Mouse (Mus musculus) spleen, adult 2 months (tissue): ENCODE measurements at regions not wholly inside any gene's neighbourhood (a gene's known extent, or its start where the extent isn't known, plus 50 kb on each side); places are given as distances from the start of the nearest gene placed in this dataset.

Experiments used
- CTCF ChIP-seq: fragments of 200-500 bp; IDR thresholded peaks from 2 replicates; pipeline ENCODE4 v1.5.1; 2011; ENCODE audit warnings: mild to moderate bottlenecking, inconsistent platforms; ENCODE audit not compliant: insufficient read depth, insufficient read length, insufficient replicate concordance; ENCODE audit errors: extremely low read depth
- POLR2A ChIP-seq: fragments of 200-500 bp; IDR thresholded peaks from 2 replicates; pipeline ENCODE4 v1.6.1; 2011; ENCODE audit warnings: low read depth, low read length, inconsistent platforms

DNA sequence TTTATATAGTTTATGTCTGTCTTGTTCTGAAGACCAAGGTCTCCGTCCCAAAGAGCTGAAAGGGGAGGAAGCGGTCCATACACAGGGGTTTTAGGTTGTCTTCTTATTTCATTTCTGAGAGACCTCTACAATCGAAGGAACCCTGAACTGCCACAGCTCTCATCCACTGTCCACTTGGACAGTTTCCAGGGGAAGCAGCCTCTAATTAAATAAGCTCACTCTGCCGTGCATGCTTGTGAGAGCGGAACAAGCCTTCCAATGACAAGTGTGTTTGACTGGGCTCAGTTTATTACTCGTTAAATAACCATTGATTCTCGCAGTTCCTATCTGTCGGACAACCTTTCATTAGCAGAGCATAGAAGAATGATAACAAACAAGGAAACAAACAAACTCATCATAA, 174.2 kb downstream of the Sec61b start:
- TF ChIP-seq CTCF = no peak
- no peak for TF ChIP-seq POLR2A
